Mouse (Mus musculus): ENCODE data around the gene Nradd. TPM values are rescaled to one million over a fixed set of nuclear protein-coding genes. Genes with fewer than 3 reads are reported as not detected.

Nradd gene
- polyA plus RNA-seq, 1 experiment: 5.5 TPM

DNA sequence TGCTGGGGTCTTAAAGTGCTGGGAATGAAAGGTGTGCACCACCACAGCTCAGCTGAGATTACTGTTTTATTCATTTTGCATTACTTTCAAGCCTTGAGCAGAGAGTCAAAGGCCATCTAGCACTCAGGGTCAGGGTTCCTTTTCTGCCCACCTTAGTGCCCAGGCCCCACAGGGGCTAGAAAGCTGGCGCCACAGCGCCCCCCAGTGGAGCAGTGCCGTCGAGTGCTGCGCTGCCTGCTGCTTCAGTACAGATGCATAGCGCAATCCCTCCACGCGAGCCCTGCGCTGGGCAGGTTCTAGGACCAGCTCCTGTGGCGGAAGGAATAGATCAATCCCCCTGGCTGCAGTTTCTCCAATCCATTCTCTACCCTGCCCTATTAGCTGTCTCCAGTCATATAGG is 6.9 kb upstream of the Nradd start:
- TF ChIP-seq POLR2A (IDR thresholded peaks at IDR 0.05; ENCODE audit: low read depth, low read length) (no peak), CTCF (IDR thresholded peaks at IDR 0.05; ENCODE audit: extremely low read depth, insufficient read depth, insufficient read length, insufficient replicate concordance) (peak; percentile 51; the same call in 1 of the 2 replicates)
- Histone ChIP-seq H3K27me3 (ENCODE audit: control insufficient read depth, insufficient read depth, low read length) (no peaks in the 10 kb centered on the region), H3K4me1 (ENCODE audit: control insufficient read depth, insufficient read depth, insufficient read length) (no peaks in the 10 kb centered on the region), H3K36me3 (ENCODE audit: control insufficient read depth, insufficient read depth, low read length) (peaks cover 42% of the 10 kb centered on the region), H3K4me3 (ENCODE audit: extremely low read depth, insufficient read depth, insufficient read length) (no peak overlapping the region), H3K27ac (ENCODE audit: insufficient read depth, low read length) (no peak overlapping the region)
- WGBS: 80% methylated on average over 10 of the region's 10 CpGs
- peak in 1 of 2 experiments; percentile 40 for DNase-seq (ENCODE audit: low read depth in 1 of 2, low spot score in 2 of 2)

DNA sequence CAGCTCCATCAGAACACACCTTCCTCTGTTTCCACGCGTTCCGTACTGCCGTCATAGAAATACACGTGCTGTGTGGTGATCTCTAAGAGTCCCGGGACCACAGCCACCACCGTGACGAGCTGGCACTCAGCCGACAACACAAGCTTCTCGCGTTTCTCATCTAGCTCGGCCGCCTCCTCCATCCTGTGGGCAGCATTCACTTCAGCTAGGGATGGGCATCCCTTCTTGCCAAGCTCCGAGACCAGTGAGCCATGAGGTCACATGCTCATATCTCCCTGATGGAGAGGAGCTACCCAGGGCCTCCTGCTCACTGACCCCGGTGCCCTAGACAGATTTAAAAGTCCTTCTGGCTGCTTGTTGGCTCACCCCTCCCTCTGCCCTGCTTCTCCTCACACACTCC is 5.9 kb upstream of the Nradd start:
- Histone ChIP-seq H3K27me3 (ENCODE audit: control insufficient read depth, insufficient read depth, low read length) (no peaks in the 10 kb centered on the region), H3K4me1 (ENCODE audit: control insufficient read depth, insufficient read depth, insufficient read length) (peaks cover under 1% of the 10 kb centered on the region; the same call in 1 of the 2 replicates), H3K27ac (ENCODE audit: insufficient read depth, low read length) (no peak overlapping the region), H3K4me3 (ENCODE audit: extremely low read depth, insufficient read depth, insufficient read length) (no peak overlapping the region), H3K36me3 (ENCODE audit: control insufficient read depth, insufficient read depth, low read length) (peaks cover 44% of the 10 kb centered on the region)
- TF ChIP-seq POLR2A (IDR thresholded peaks at IDR 0.05; ENCODE audit: low read depth, low read length): no peak
- TF ChIP-seq CTCF (IDR thresholded peaks at IDR 0.05; ENCODE audit: extremely low read depth, insufficient read depth, insufficient read length, insufficient replicate concordance): no peak
- WGBS: 93% methylated on average over 15 of the region's 15 CpGs
- DNase-seq (ENCODE audit: low read depth in 1 of 2, low spot score in 2 of 2): no peak

DNA sequence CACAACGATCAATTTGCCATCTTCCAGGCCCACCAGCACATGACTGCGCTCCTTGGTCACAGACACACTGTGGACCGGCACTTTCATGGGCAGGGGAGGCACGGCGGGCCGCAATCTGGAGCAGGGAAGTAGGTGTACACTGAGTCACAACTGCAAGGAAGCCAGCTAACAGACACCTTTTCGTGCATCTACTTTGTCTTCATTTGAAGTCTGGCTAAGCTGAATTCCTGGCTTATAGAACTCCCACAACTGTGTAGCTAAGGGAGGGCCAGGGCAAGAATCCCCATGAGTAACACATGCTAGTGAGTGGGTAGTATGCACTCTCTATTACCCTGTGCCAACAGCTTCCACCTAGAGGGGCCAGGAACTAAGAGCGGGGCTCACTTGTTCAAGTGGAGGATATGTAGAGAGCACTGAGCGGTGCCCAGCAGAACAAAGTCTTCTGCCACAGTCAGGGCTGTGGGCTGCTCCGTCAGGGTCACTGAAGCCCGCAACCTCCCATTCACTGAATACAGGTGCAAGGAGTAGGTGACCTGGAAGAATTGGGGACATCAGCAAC is 1.2 kb upstream of the Nradd start:
- TF ChIP-seq CTCF (IDR thresholded peaks at IDR 0.05; ENCODE audit: extremely low read depth, insufficient read depth, insufficient read length, insufficient replicate concordance): no peak
- TF ChIP-seq POLR2A (IDR thresholded peaks at IDR 0.05; ENCODE audit: low read depth, low read length): no peak
- Histone ChIP-seq H3K36me3 (ENCODE audit: control insufficient read depth, insufficient read depth, low read length) (peaks cover 32% of the 10 kb centered on the region), H3K27me3 (ENCODE audit: control insufficient read depth, insufficient read depth, low read length) (no peaks in the 10 kb centered on the region), H3K4me1 (ENCODE audit: control insufficient read depth, insufficient read depth, insufficient read length) (peaks cover 4% of the 10 kb centered on the region; the same call in 1 of the 2 replicates), H3K4me3 (ENCODE audit: extremely low read depth, insufficient read depth, insufficient read length) (no peak overlapping the region), H3K27ac (ENCODE audit: insufficient read depth, low read length) (no peak overlapping the region)
- DNase-seq (ENCODE audit: low read depth in 1 of 2, low spot score in 2 of 2): no peak
- WGBS: 90% methylated on average over 11 of the region's 11 CpGs

DNA sequence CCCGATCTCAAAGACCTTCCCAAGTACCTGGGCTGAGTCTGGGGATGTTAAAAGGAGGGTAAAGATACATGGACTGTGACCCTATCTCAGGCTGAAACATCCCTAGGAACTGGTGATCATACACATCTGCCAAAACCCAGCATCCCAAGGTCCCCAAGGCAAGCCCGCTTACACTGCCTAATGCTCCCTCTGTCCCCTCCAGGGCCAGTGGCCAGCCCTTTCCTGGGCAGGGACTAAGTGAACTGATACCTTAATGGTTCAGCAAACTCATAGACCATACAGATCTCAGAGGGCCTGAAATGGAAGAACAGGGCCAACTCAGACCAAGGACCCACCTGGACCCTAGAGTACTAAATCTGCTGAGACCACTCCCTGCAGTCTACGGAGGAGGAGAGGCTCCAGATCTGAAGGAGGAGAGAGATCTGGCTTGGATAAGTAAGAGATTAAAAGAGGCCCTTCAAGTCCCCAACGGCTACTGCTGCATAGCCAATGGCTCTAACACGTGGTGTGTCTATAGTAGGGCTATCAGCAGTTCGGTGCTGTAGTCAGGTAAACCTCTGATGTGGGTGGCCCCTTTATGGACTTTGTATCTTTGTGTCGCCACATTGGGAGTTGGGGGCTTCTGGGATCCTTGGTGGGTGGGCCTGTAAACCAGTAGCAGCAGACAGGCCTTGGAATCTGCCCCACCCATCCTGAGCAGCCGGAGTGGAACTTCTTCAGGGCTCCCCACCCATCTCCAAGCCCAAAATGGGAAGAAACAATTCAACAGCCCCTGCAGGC is 646 bp downstream of the Nradd start:
- Histone ChIP-seq H3K27me3 (ENCODE audit: control insufficient read depth, insufficient read depth, low read length) (no peaks in the 10 kb centered on the region), H3K4me3 (ENCODE audit: extremely low read depth, insufficient read depth, insufficient read length) (no peak overlapping the region), H3K36me3 (ENCODE audit: control insufficient read depth, insufficient read depth, low read length) (peaks cover 27% of the 10 kb centered on the region), H3K4me1 (ENCODE audit: control insufficient read depth, insufficient read depth, insufficient read length) (peaks cover 4% of the 10 kb centered on the region; the same call in 1 of the 2 replicates), H3K27ac (ENCODE audit: insufficient read depth, low read length) (no peak overlapping the region)
- 86% methylated on average over 8 of the region's 8 CpGs for WGBS
- TF ChIP-seq CTCF (IDR thresholded peaks at IDR 0.05; ENCODE audit: extremely low read depth, insufficient read depth, insufficient read length, insufficient replicate concordance): no peak
- TF ChIP-seq POLR2A (IDR thresholded peaks at IDR 0.05; ENCODE audit: low read depth, low read length): no peak
- no peak for DNase-seq (ENCODE audit: low read depth in 1 of 2, low spot score in 2 of 2)

DNA sequence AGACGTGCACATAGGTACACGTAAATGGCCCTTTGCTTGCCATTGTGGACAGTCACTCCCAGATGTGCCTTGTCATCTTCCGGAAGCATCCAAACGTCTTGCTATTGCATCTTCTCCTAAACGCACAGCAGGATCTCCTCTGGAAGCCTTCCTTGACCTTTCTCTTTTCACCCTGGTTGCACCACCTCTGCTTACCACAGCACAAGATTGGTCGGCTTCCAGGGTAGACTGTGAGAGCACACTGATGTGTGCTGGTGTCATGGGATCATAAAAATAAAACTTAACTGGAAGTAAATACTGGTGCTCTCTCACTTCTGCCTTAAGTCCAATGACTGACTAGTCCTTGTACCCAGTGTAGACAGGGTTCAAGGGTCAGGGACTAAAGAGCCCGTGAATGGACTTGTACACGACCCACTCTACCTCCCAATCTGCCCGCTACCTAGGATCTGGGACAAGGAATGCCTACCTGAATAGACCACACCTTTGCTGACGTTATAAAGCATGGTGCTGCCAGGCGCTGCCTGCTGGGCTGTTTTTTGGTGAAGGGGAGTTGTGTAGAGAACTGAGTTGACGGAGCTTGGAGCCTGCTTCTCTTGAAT is 1.5 kb downstream of the Nradd start:
- no peak for TF ChIP-seq POLR2A (IDR thresholded peaks at IDR 0.05; ENCODE audit: low read depth, low read length)
- Histone ChIP-seq H3K4me3 (ENCODE audit: extremely low read depth, insufficient read depth, insufficient read length) (no peak overlapping the region), H3K27me3 (ENCODE audit: control insufficient read depth, insufficient read depth, low read length) (no peaks in the 10 kb centered on the region), H3K4me1 (ENCODE audit: control insufficient read depth, insufficient read depth, insufficient read length) (peaks cover 4% of the 10 kb centered on the region; the same call in 1 of the 2 replicates), H3K36me3 (ENCODE audit: control insufficient read depth, insufficient read depth, low read length) (peaks cover 26% of the 10 kb centered on the region), H3K27ac (ENCODE audit: insufficient read depth, low read length) (no peak overlapping the region)
- DNase-seq (ENCODE audit: low read depth in 1 of 2, low spot score in 2 of 2): no peak
- WGBS: 85% methylated on average over 12 of the region's 12 CpGs

DNA sequence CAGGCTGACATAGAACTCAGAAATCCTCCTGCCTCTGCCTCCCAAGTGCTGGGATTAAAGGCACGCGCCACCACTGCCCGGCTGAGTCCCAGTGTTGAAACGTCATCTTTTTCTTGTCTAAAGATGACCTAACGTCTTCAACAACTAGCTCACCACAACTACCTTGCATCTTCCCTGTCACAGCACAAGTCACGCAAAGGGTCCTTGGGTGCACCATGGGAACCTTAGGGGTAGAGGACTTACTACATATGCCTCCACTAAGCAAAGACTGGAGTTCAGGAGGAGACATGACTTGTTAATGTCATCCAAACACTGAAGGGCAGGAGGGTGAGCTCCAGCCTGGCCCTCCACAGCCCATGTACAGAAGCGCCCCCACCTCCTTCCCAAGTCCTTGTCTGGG is 3.6 kb downstream of the Nradd start:
- Histone ChIP-seq H3K4me1 (ENCODE audit: control insufficient read depth, insufficient read depth, insufficient read length) (peaks cover 4% of the 10 kb centered on the region; the same call in 1 of the 2 replicates), H3K27me3 (ENCODE audit: control insufficient read depth, insufficient read depth, low read length) (no peaks in the 10 kb centered on the region), H3K4me3 (ENCODE audit: extremely low read depth, insufficient read depth, insufficient read length) (no peak overlapping the region), H3K36me3 (ENCODE audit: control insufficient read depth, insufficient read depth, low read length) (peaks cover 26% of the 10 kb centered on the region), H3K27ac (ENCODE audit: insufficient read depth, low read length) (no peak overlapping the region)
- TF ChIP-seq POLR2A (IDR thresholded peaks at IDR 0.05; ENCODE audit: low read depth, low read length): no peak
- TF ChIP-seq CTCF (IDR thresholded peaks at IDR 0.05; ENCODE audit: extremely low read depth, insufficient read depth, insufficient read length, insufficient replicate concordance): no peak
- no peak for DNase-seq (ENCODE audit: low read depth in 1 of 2, low spot score in 2 of 2)
- WGBS: 93% methylated on average over 7 of the region's 7 CpGs
